Mouse (Mus musculus): ENCODE results near the gene Phf12.
"Not testable (repeated sequence)": the region's sequence is repeated elsewhere in the genome, so short reads cannot be mapped to it uniquely, and the experiment has no call there.

Phf12 gene

GRCm38 (mm10) chr11:78031947-78032808 is 49.6 kb downstream of the Phf12 start, which contains the start of gene Dhrs13:
TSS of gene Dhrs13 (plus strand) at chr11:78032280.
- peak; percentile 96 for DNase-seq (ENCODE audit: low read depth, low spot score)

- DNase-seq (ENCODE audit: low read depth, low spot score): peak; percentile 32
Measured at GRCm38 (mm10) chr11:78032809-78033195, 50.2 kb downstream of the Phf12 start.

DNA sequence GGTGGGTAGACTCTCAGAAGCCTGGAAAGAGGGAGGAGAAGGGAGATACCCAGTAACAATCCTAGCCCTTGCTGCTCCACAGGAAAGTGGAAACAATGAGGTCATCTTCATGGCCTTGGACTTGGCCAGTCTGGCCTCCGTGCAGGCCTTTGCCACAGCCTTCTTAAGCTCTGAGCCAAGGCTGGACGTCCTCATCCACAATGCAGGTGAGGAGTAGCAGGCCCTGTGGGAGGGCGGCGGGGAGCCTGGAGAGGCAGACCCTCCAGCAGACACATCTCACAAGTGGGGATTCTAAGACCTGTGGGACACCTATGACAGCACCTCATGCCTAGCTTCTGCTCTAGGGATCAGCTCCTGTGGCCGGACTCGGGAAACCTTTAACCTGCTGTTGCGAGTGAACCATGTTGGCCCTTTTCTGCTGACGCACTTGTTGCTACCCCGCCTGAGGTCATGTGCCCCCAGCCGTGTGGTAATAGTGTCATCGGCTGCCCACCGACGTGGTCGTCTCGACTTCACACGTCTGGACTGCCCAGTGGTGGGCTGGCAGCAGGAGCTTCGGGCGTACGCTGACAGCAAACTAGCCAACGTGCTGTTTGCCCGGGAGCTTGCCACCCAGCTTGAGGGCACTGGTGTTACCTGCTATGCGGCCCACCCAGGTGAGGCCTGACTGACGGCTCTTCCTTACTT is 51.5 kb downstream of the Phf12 start:
- no peak for DNase-seq (ENCODE audit: low read depth, low spot score)

- DNase-seq (ENCODE audit: low read depth, low spot score): no peak
Measured at GRCm38 (mm10) chr11:78036791-78037190, 54.2 kb downstream of the Phf12 start.

DNA sequence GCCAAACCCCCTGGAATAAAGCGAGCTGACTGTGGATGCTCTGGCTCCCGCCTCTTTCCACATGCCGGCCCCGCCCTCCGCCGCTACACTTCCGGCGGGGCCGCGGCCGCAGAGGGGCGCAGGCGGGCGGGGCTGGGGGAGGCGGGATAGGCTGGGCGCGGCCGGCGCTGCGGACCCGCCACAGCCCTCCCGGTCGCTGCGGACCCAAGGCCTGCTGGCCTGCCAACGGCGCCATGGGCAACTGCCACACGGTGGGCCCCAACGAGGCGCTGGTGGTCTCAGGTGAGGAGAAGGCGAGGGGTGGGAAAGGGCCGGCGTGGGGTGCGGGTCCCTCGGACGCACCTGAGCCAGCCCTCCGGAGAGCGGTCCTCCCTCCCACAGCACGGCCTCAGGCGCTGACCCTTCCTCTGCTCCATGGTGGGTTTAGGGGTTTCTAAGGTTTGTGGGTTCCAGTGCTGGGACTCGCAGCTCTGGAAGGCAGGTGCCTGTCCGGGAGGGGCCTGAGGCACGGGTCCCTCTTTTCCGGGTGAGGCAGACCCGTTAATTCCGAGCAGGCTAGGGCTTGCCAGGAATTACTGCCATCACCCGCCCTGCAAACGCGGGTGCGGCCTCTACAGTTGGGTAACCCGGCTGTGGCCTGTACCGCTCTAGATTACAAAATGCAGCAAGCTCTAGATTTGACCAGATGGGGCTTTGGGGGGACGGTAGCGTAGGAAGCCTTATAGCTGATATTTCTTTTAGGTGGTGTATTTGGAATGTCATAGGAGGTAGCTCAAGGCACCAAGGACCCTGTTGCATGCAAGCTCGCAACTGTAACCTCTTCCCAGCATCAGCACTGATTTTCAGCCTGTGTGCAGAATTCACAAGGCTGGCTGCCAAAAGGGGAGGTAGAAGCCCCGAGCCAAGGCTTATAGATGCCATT is 55.5 kb downstream of the Phf12 start, which contains the start of gene Flot2:
Gene Flot2 (plus strand): TSS at position 101 of the 922 bp plus-strand sequence.
- DNase-seq (ENCODE audit: low read depth, low spot score): peak; percentile 65

DNA sequence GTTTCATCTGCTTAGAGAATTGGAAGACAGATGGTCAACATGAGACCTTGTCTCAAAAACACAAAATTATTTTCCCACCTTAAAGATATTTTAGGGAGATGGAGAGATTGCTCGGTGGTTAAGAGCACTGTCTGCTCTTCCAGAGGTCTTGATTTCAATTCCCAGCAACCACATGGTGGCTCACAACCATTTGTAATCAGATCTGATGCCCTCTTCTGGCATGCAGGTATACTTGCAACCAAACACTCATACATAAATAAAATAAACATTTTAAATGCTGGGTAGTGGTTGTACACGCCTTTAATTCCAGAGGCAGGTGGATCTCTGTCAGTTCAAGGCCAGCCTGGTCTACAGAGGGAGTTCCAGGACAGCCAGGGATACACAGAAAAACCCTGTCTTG is 58.3 kb downstream of the Phf12 start:
- peak; percentile 18 for DNase-seq (ENCODE audit: low read depth, low spot score)

GRCm38 (mm10) chr11:78042290-78042870 is 59.8 kb downstream of the Phf12 start:
- DNase-seq (ENCODE audit: low read depth, low spot score): not testable (repeated sequence)

GRCm38 (mm10) chr11:78044758-78045251 is 62.3 kb downstream of the Phf12 start:
- peak; percentile 94 for DNase-seq (ENCODE audit: low read depth, low spot score)

GRCm38 (mm10) chr11:78048637-78049036 is 66.1 kb downstream of the Phf12 start:
- DNase-seq (ENCODE audit: low read depth, low spot score): not testable (repeated sequence)

- DNase-seq (ENCODE audit: low read depth, low spot score): no peak
Measured at GRCm38 (mm10) chr11:78053078-78053477, 70.5 kb downstream of the Phf12 start.

- DNase-seq (ENCODE audit: low read depth, low spot score): no peak
Measured at GRCm38 (mm10) chr11:78056946-78057345, 74.4 kb downstream of the Phf12 start.

DNA sequence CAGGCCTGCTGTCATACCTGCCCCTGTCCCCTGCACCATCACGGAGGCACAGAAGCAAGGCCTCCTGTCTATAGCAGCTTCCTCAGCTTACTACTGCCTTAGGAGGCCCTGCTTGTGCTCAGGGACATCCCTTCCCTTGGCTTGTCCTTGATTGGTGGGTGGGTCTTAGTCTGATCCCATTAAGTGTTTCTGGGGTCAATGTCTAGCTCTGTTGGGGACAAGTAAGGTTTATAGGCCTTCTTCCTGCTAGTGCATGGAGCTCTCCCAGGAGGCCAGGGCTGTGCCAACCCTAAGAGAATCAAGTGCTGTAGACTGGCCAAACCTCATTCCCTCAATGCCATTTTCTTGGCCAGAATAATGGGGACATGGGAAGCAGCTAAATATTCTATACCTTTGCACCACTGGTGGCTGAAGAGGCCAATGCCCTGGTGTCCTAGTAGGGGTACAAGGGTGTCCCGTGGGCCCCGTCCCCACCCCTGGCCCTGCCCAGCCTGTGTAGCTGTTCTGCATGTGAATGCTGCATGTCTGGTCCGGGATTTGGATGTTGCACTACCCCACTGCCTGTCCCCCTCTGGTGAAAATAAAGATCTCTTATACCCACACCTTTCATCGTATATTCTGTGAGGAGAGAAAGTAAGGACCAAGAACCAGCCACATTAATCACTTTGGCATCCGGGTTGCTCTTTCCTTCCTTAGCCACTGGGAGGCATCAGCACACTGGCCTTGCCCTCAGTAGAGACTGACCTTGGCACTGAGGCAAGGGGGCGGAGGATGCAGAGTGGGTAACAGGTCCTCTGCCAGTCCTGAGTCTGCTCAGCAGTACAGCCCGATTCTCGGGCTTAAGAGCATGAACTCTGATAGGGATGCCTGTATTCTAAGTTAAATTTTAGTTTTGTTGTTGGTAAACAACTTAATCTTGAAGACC is 77.5 kb downstream of the Phf12 start:
- peak; percentile 74 for DNase-seq (ENCODE audit: low read depth, low spot score)

DNA sequence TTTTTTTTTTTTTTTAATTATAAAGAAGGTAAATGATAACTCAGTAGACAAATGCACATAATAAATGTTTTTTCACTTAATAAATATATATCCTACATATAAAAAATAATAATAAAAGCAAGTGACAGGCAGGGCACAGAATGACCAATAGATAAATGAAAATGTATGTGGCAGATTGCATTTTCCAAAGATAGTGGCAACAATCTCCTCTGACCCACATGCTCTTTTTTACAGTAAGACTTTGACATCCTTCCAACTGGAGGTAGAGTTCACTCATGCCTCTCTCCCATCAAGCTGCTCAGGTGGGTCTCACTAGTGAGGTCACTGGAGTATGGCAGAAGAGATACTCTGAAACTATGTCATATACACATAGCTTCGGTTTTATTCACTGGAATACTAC is 80.0 kb downstream of the Phf12 start:
- no peak for DNase-seq (ENCODE audit: low read depth, low spot score)

DNA sequence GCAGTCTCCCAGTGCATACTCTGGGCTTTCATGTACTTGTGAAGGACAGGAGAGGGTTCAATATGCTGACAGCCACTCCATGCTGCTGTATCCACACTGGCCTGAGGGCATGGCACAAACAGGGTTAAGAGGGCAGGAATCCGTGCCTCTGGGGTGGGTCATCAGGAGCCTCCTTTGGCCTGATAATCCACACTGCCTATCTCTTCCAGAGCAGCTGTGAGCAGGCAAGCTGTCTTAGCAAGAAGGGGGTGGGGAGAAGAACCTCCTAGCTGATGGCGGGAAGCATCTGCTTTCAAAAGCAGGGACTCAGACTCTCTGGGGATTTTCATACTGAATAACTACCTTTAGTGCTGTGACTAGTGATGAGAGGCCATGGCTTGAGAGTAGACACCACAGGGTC is 83.4 kb downstream of the Phf12 start:
- no peak for DNase-seq (ENCODE audit: low read depth, low spot score)

- DNase-seq (ENCODE audit: low read depth, low spot score): no peak
Measured at GRCm38 (mm10) chr11:78066641-78067040, 84.1 kb downstream of the Phf12 start.

- DNase-seq (ENCODE audit: low read depth, low spot score): no peak
Measured at GRCm38 (mm10) chr11:78067566-78067965, 85.0 kb downstream of the Phf12 start.

DNA sequence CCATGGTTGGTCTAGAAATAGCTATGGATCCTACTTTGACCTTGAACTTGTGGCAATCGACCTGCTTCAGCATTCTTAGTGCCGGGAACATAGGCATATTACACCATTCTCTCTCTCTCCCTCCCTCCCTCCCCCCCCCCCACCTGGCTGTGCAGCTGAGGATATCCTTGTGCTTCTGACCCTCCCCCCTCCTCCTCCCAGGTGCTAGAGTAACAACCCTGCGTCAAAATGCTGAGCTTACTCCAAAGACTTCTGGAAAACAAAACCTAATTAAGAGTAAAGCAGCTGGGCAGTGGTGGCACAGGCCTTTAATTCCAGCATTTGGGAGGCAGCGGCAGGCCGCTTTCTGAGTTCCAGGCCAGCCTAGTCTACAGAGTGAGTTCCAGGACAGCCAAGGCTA is 86.6 kb downstream of the Phf12 start:
- no peak for DNase-seq (ENCODE audit: low read depth, low spot score)

DNA sequence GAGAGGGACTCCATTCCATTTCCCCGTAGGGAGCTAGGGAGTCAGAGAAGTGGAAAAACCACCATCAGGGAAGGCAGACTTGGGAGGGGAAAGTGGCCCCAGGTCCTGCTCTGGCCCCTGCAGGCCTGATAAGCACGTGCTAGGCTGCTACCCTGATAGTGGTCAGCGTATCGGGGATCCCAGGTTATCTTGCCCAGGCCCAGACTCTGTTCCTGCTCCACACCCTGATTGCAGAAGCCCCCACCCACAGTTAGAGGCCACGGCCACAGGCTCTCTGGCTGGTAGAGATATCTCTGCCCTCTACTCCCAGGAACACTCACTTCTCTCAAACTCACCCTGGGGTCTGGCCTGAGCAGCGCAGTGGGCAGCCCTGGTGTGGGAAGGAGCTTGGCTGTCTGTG is 87.1 kb downstream of the Phf12 start:
- DNase-seq (ENCODE audit: low read depth, low spot score): no peak

GRCm38 (mm10) chr11:78071938-78072337 is 89.4 kb downstream of the Phf12 start:
- no peak for DNase-seq (ENCODE audit: low read depth, low spot score)
